Mouse (Mus musculus) gastrocnemius, postnatal 4 days (tissue): ENCODE data around the gene Pop5. TPM values are rescaled to one million over a fixed set of nuclear protein-coding genes. Genes with fewer than 3 reads are reported as not detected.

Source experiments
- DNase-seq, 2 experiments: peaks; one replicate each; pipeline ENCODE4 v3.0.0; 2021 to 2022; ENCODE audit warnings: low spot score in 2 of 2, mixed read lengths in 2 of 2
- total RNA-seq, 2 experiments: library from RNA; stranded (reverse); gene quantifications; 2 replicates each; pipeline ENCODE4 v1.2.3; 2021

Pop5 gene
- total RNA-seq, 2 experiments from 2014 or later, result 20.2 to 25.0 TPM

DNA sequence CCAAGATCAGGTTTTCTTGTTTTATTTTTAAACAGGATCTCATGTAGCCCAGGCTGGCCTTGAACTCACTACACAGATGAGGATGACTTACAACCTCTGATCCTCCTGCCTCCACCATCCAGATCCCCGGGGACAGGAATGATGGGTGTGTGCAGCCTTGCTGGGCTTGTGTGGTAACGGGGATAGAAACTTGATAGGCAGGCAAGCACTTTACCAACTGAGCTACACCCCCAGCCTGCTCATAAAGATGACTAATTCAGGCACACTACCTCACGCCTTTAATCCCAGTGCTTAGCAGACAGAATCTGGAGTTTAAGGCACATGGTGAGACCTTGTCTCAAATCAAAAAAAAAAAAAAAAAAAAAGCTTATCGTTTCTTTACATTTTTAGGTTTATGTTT lies 22.8 kb upstream of the Pop5 start:
- DNase-seq, result no peak

DNA sequence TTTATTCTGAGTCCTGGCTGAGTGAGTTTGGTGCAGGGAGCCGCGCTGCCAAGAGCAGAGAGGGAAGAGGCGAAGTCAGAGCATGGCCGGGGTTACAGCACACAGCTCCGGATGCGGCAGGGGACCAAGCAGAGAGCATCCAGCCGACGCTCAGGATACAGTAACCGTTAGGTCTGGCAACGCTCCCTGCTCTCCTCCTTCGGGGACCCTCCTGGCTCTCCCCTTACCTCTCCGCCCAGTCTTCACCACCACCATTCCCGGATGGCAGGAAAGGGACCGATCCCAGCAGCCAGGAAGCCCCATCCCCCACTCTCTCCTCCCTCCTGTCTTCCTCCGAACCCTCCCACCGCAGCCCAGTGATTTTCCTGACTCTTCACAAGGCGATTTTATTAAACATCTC lies 20.8 kb upstream of the Pop5 start:
- no peak for DNase-seq

GRCm38 (mm10) chr5:115215273-115216185 lies 20.1 kb upstream of the Pop5 start:
- DNase-seq, result no peak

DNA sequence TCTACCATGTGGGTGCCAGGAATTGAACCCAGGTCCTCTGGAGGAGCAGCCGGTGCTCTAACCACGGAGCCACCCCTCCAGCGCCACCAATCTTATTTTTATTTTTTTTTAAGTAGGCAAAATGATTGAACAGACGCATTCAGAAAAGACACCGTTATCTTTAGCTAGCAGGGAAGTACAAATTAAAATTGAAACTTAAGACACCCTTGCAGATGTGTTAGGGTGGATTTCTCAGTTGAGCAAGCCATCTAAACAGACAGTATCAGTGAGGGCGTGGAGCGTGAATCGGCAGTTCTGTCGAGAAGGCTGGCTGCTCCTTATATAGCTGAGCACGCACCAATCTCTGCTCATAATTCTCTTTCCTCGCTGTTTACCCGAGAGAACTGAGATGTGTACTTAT lies 17.6 kb upstream of the Pop5 start:
- no peak for DNase-seq

DNA sequence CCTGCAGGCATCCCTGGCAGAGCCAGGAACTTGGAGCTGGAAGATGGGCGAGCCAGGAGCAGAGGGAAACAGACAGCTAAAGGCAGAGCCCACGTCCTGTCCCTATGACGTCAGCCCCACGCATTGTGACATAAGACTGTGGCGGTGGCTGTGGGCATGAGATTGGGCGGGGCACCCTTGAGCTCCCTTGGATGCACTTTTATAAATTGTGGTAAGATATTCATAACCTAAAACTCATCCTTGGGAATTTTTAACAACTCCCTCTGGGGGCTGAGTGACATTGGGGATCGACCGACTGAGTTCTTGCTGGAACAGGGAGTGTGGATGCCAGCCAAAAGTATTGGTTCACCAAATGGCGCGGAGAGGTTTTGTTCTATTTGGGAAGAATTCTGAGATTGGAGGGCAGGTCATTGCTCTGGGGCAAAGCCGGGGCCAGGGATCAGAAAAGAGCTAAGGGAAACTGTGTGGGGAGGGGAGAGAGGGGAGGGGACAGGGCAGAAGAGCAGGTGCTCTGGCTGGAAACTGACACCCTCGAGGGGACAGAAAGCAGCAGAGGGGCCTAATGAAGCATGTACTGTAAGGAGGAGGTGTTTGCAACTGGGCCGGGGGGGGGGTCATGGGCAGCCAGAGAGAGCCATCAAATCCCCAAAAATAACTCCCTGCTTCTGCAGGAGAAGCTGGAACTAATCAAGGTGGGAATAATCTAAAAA lies 14.6 kb upstream of the Pop5 start:
- no peak for DNase-seq

DNA sequence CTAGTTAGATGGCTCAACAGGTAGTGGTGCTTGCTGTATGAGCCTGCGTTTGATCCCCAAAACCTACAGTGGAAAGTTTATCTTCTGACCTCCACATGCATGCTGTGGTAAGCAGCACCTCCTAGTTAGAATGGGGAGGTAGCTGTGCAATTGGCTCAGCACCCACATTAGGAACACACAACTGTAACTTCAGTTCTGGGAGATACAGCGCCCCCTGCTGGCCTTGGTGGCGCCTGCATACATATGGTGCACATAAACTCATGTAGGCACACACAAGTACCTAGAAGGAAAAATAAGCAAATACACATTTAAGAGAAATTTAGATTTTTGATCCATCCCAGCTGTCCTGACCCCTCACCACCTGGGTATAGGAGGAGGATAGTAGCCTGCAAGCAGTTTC lies 13.2 kb upstream of the Pop5 start:
- no peak for DNase-seq

- DNase-seq, result no peak
Measured at GRCm38 (mm10) chr5:115230830-115231551, 4.6 kb upstream of the Pop5 start.

- DNase-seq, result no peak
Measured at GRCm38 (mm10) chr5:115231552-115232120, 4.0 kb upstream of the Pop5 start.

GRCm38 (mm10) chr5:115232516-115232915 lies 3.1 kb upstream of the Pop5 start:
- no peak for DNase-seq

GRCm38 (mm10) chr5:115233031-115233780 lies 2.4 kb upstream of the Pop5 start:
- DNase-seq, result no peak

GRCm38 (mm10) chr5:115234519-115234918 lies 1.1 kb upstream of the Pop5 start:
- DNase-seq, result no peak

- DNase-seq, result peak; percentile 35 to 48
Measured at GRCm38 (mm10) chr5:115235323-115235771, 289 bp upstream of the Pop5 start.

- peak; percentile 86 to 90 for DNase-seq
Measured at GRCm38 (mm10) chr5:115237803-115238728, 2.4 kb downstream of the Pop5 start.

GRCm38 (mm10) chr5:115238729-115239195 lies 3.1 kb downstream of the Pop5 start:
- DNase-seq, result no peak

DNA sequence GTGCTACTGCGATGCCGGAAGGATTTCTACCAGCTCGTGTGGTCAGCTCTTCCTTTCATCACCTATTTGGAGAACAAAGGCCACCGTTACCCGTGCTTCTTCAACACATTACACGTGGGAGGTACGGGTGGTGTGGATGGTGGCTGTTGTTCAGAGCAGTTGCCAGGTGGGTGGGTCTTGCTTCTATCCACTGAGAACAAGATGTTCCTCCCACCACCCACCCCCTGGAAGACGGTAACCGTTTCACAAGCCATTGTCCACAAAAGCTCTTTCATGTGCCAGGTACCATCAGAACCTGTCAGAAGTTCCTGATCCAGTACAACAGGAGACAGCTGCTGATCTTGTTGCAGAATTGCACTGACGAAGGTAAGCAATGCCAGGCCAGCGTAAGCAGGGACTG lies 4.6 kb downstream of the Pop5 start:
- no peak for DNase-seq

DNA sequence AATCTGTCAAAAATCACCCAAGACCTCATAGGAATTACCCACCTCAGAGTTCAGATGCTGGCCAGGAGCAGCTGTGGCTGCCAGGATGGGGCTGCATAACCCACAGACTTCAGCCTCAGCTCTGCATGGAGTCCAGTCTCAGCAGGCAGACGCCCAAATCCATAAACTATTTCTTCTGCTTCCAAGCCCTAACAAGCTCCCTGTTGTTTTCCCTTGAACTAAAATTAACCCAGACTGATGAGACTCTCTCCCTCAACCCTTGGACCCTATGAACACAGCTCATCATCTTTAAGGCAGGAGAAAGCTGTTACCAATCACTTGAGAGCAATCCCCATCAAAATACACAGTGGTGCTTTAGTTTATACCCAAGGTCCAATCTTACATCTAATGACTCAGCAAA lies 19.8 kb downstream of the Pop5 start:
- DNase-seq, result no peak

DNA sequence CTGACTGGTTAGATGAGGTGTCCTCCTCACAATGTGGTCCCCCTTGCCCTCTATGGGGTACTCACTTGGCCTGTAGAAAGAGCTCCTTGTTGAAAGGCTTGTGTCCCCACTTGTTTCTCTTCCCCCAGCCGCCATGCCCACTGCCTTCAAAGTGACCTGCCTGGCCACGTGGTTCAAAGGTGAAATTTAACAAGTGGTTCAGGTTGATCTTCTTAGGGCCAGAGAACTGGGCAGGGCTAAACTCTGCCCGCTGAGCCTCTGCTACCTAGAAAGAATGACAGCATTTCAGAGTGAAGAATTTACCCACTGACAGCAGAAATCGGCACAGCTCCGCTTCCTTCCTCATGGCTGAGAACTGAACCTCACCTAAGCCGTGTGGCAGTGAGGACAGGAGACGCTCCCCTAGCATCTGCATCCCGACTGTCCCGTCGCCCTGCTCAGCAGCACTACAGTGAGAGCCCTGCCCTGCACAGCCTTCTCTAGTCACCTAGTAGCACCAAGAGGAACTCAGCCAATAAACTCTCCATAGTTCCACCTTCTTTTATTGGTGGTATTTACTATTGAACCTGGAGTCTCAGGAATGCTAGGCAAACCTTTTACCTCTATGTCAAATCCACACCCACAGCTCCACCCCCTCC lies 21.4 kb downstream of the Pop5 start:
- DNase-seq, result no peak

GRCm38 (mm10) chr5:115260356-115260755 lies 24.7 kb downstream of the Pop5 start:
- no peak for DNase-seq

DNA sequence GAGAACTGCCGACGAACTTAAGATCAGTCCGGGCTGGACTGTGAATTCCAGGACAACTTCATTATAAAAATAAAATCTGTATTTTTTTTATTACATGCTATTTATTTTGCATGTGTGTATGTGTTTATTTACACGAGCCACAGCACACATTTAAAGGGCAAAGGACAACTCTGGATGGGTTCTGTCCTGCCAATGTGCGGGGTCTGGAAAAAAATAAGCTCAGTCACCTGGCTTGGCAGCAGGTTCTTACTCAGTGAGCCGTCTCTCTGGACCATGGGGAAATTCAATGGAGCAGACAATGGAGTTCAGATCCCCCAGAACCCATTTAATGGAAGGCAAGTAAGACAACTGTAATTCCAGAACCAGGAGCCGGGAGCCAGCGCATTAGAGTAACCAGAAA lies 25.5 kb downstream of the Pop5 start:
- no peak for DNase-seq
